31 mouse cellular contexts compared by ENCODE assay signal in the genomic region with DNA sequence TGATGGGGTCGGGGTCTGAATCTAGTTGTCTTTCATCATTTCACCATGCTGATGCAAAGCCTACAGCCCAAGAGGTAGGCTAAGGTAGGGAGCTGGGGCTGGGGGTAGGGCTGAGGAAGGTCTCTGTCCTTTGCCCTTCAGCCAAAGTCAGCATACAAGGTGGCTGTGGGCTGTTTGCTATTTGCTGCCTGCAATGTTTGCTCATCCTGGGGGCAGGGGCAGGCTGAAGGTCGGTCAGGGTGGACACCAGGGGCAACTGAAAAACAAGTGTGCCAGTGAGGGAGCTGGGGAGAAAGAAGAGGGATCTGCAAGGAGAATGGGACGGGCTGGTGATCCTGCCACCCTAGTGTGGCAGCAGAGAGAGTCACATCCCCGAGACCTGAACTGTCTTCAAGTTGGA. TPM values are rescaled to one million over a fixed set of nuclear protein-coding genes. Genes with fewer than 3 reads are reported as not detected.
DNase-seq lines count a peak whose midpoint lies in the region; ATAC-seq and TF ChIP-seq lines count a peak whose summit lies in the region.
"Had no signal": no experiment of that assay in that cellular context is flagged by ENCODE, and none has a peak within 500 bp of the region (broad histone marks: within the 10 kb centered on the region; RNA-seq: fewer than 3 reads in every experiment).

No protein-coding gene starts in this region.

- 63% methylated on average over 4 of the region's 4 CpGs for WGBS in kidney, embryonic 16.5 days
- 67% methylated on average over 4 of the region's 4 CpGs for WGBS in bone marrow, adult 2 months
- 66% methylated on average over 4 of the region's 4 CpGs for WGBS in liver, embryonic 11.5 days
- 43% methylated on average over 4 of the region's 4 CpGs for WGBS in liver, embryonic 16.5 days (ENCODE audit: insufficient replicate concordance)

- H3K4me2 ChIP-seq in kidney, embryonic 16.5 days (replicated peaks; ENCODE audit: low read depth, low read length), result no peak overlapping the region
- H3K4me2 ChIP-seq in liver, embryonic 11.5 days, result no peak overlapping the region
- H3K4me2 ChIP-seq in liver, embryonic 16.5 days (ENCODE audit: low read depth, low read length), result no peak overlapping the region
- H3K4me2 ChIP-seq: forebrain, embryonic 13.5 days; heart, embryonic 15.5 days; intestine, embryonic 15.5 days; lung, embryonic 15.5 days; midbrain, embryonic 12.5 days; neural tube, embryonic 13.5 days had no signal

- H3K27me3 ChIP-seq in kidney, embryonic 16.5 days (ENCODE audit: insufficient read depth, low read length), result no peaks in the 10 kb centered on the region
- H3K27me3 ChIP-seq in liver, embryonic 11.5 days (replicated peaks; ENCODE audit: control insufficient read depth, insufficient read depth, low read length), result no peaks in the 10 kb centered on the region
- no peaks in the 10 kb centered on the region for H3K27me3 ChIP-seq in liver, embryonic 16.5 days (ENCODE audit: control insufficient read depth, insufficient read depth, low read depth, low read length)
- H3K27me3 ChIP-seq: forebrain, embryonic 13.5 days; heart, embryonic 15.5 days; intestine, embryonic 15.5 days; lung, embryonic 15.5 days; midbrain, embryonic 12.5 days; neural tube, embryonic 13.5 days had no signal

- no peak for TF ChIP-seq CTCF in bone marrow, adult 2 months (IDR thresholded peaks at IDR 0.05; ENCODE audit: control insufficient read depth, insufficient read depth, low read length)

- H3K27ac ChIP-seq in kidney, embryonic 16.5 days (ENCODE audit: low read length), result no peak overlapping the region
- 0 out of 2 replicates have a peak overlapping the region, but pooled peaks have one; percentile 0 for H3K27ac ChIP-seq in bone marrow, adult 2 months (ENCODE audit: control insufficient read depth, insufficient read depth, low read depth, low read length, poor library complexity)
- peak overlapping the region; percentile 20; the same call in 1 of the 2 replicates for H3K27ac ChIP-seq in liver, embryonic 11.5 days (ENCODE audit: low read depth, low read length)
- peak overlapping the region; percentile 87 for H3K27ac ChIP-seq in liver, embryonic 16.5 days (ENCODE audit: low read length)
- H3K27ac ChIP-seq: forebrain, embryonic 13.5 days; heart, embryonic 15.5 days; hindbrain, postnatal 0 days; intestine, embryonic 15.5 days; lung, embryonic 15.5 days; midbrain, embryonic 12.5 days; neural tube, embryonic 13.5 days had no signal

- no peak for TF ChIP-seq POLR2A in bone marrow, adult 2 months (IDR thresholded peaks at IDR 0.05; ENCODE audit: borderline replicate concordance, control insufficient read depth, low read depth, low read length)

- ATAC-seq in kidney, embryonic 16.5 days (ENCODE audit: low FRiP score, low TSS enrichment), result no peak
- peak; percentile 56 for ATAC-seq in liver, embryonic 11.5 days (replicated peaks; ENCODE audit: low FRiP score)
- ATAC-seq in liver, embryonic 16.5 days (ENCODE audit: low read depth), result peak; percentile 66
- ATAC-seq: CD4-positive, CD25-positive, alpha-beta regulatory T cell, adult 4 months; forebrain, embryonic 13.5 days; hindbrain, postnatal 0 days; intestine, embryonic 15.5 days had no signal

- H3K4me1 ChIP-seq in kidney, embryonic 16.5 days (ENCODE audit: insufficient read depth, low read length), result no peaks in the 10 kb centered on the region
- H3K4me1 ChIP-seq in bone marrow, adult 2 months (ENCODE audit: control insufficient read depth, insufficient read depth, low read length), result peaks cover 3% of the 10 kb centered on the region; the same call in 1 of the 2 replicates
- H3K4me1 ChIP-seq in liver, embryonic 11.5 days (replicated peaks; ENCODE audit: control insufficient read depth, insufficient read depth, low read length), result peaks cover 14% of the 10 kb centered on the region
- H3K4me1 ChIP-seq in liver, embryonic 16.5 days (ENCODE audit: control insufficient read depth, low read depth, low read length), result peaks cover 19% of the 10 kb centered on the region
- H3K4me1 ChIP-seq: forebrain, embryonic 13.5 days; intestine, embryonic 15.5 days; midbrain, embryonic 12.5 days; neural tube, embryonic 13.5 days had no signal

- H3K9me3 ChIP-seq in kidney, embryonic 16.5 days (ENCODE audit: low read length), result no peaks in the 10 kb centered on the region
- no peaks in the 10 kb centered on the region for H3K9me3 ChIP-seq in liver, embryonic 11.5 days (ENCODE audit: control insufficient read depth, low read length)
- no peaks in the 10 kb centered on the region for H3K9me3 ChIP-seq in liver, embryonic 16.5 days (replicated peaks; ENCODE audit: control insufficient read depth, low read length)
- H3K9me3 ChIP-seq: forebrain, embryonic 13.5 days; heart, embryonic 15.5 days; intestine, embryonic 15.5 days; lung, embryonic 15.5 days; midbrain, embryonic 12.5 days; neural tube, embryonic 13.5 days had no signal

- no peaks in the 10 kb centered on the region for H3K36me3 ChIP-seq in kidney, embryonic 16.5 days (ENCODE audit: insufficient read depth, low read length)
- no peaks in the 10 kb centered on the region for H3K36me3 ChIP-seq in liver, embryonic 11.5 days (ENCODE audit: control insufficient read depth, insufficient read depth, low read length)
- no peaks in the 10 kb centered on the region for H3K36me3 ChIP-seq in liver, embryonic 16.5 days (ENCODE audit: control insufficient read depth, insufficient read depth)
- H3K36me3 ChIP-seq: heart, embryonic 15.5 days; intestine, embryonic 15.5 days; lung, embryonic 15.5 days; midbrain, embryonic 12.5 days; neural tube, embryonic 13.5 days had no signal

- no peak overlapping the region for H3K4me3 ChIP-seq in kidney, embryonic 16.5 days (ENCODE audit: low read length)
- no peak overlapping the region for H3K4me3 ChIP-seq in bone marrow, adult 2 months (replicated peaks; ENCODE audit: control insufficient read depth, low read depth, low read length)
- H3K4me3 ChIP-seq in liver, embryonic 11.5 days (ENCODE audit: low read depth, low read length), result no peak overlapping the region
- no peak overlapping the region for H3K4me3 ChIP-seq in liver, embryonic 16.5 days (ENCODE audit: low read depth, low read length)
- H3K4me3 ChIP-seq: forebrain, embryonic 13.5 days; heart, embryonic 15.5 days; intestine, embryonic 15.5 days; lung, embryonic 15.5 days; midbrain, embryonic 12.5 days; neural tube, embryonic 13.5 days had no signal

- H3K9ac ChIP-seq in kidney, embryonic 16.5 days (replicated peaks; ENCODE audit: low read length), result no peak overlapping the region
- no peak overlapping the region for H3K9ac ChIP-seq in liver, embryonic 11.5 days (ENCODE audit: low read depth, low read length)
- H3K9ac ChIP-seq in liver, embryonic 16.5 days (ENCODE audit: low read depth, low read length), result no peak overlapping the region
- H3K9ac ChIP-seq: forebrain, embryonic 13.5 days; heart, embryonic 15.5 days; intestine, embryonic 15.5 days; lung, embryonic 15.5 days; midbrain, embryonic 12.5 days; neural tube, embryonic 13.5 days had no signal

- DNase-seq in kidney, postnatal 25 days, result peak; percentile 28 to 75
- no peak for DNase-seq in liver, embryonic 11.5 days (ENCODE audit: low spot score)
- no peak for DNase-seq in layer of hippocampus, adult 9-10 months (ENCODE audit: low spot score)
- DNase-seq in cerebellum, postnatal 25 days, result no peak
- no peak for DNase-seq in right cerebral cortex, postnatal 36 days (ENCODE audit: low spot score in 2 of 2)
- DNase-seq: adrenal gland, postnatal 25 days; cerebellum, adult 2 months; cerebellum, postnatal 14 days; gastrocnemius, postnatal 10 days; kidney, adult 8-10 months; kidney, postnatal 10 days; left cerebral cortex, postnatal 4 days; lung, postnatal 36 days; thymus, postnatal 36 days had no signal

RNA-seq across cellular contexts. Expression of a gene that starts 4.1 kb away (rescaled TPM):
- polyA plus RNA-seq in kidney, embryonic 16.5 days (2015; fragmentation: Nextera tagmentation; extraction: Ambion mirVana), result 1.6 and 2.2 TPM in 2 replicates
- polyA plus RNA-seq in bone marrow, adult 2 months (2011; ENCODE audit: insufficient read depth, insufficient read length, low replicate concordance, missing spikeins), result 3.6 and 18.7 TPM in 2 replicates
- 4.8 and 5.4 TPM in 2 replicates for polyA plus RNA-seq in liver, embryonic 11.5 days (2014; fragmentation: Nextera tagmentation; extraction: Ambion mirVana)
- 405 and 488 TPM in 2 replicates for polyA plus RNA-seq in liver, embryonic 16.5 days (2015; fragmentation: Nextera tagmentation; extraction: Ambion mirVana)
- polyA plus RNA-seq: brain, embryonic 14.5 days; cerebellum, adult 2 months; embryonic facial prominence, embryonic 11.5 days; hindbrain, embryonic 11.5 days; hindbrain, postnatal 0 days had no signal

RNA-seq across cellular contexts. Expression of a gene that starts 4.2 kb away (rescaled TPM):
- polyA plus RNA-seq in kidney, embryonic 16.5 days (2015; fragmentation: Nextera tagmentation; extraction: Ambion mirVana), result 1.1 TPM in 1 of 2 replicates, not detected in the other
- polyA plus RNA-seq in bone marrow, adult 2 months (2011; ENCODE audit: insufficient read depth, insufficient read length, low replicate concordance, missing spikeins), result 7.6 TPM in 1 of 2 replicates, not detected in the other
- not detected in 2 replicates for polyA plus RNA-seq in liver, embryonic 11.5 days (2014; fragmentation: Nextera tagmentation; extraction: Ambion mirVana)
- polyA plus RNA-seq in liver, embryonic 16.5 days (2015; fragmentation: Nextera tagmentation; extraction: Ambion mirVana), result 20.6 and 35.3 TPM in 2 replicates
- polyA plus RNA-seq: brain, embryonic 14.5 days; CD4-positive, CD25-positive, alpha-beta regulatory T cell, adult 4 months; cerebellum, adult 2 months; embryonic facial prominence, embryonic 11.5 days; forebrain, embryonic 13.5 days; gonadal fat pad, adult 2 months; hindbrain, embryonic 11.5 days; hindbrain, postnatal 0 days; limb, embryonic 14.5 days; lung, embryonic 15.5 days; midbrain, embryonic 12.5 days; neural tube, embryonic 13.5 days had no signal

RNA-seq across cellular contexts. Expression of a gene that starts 7.1 kb away (rescaled TPM):
- polyA plus RNA-seq in kidney, embryonic 16.5 days (2015; fragmentation: Nextera tagmentation; extraction: Ambion mirVana), result 13.4 and 16.1 TPM in 2 replicates
- 48.3 and 137 TPM in 2 replicates for polyA plus RNA-seq in bone marrow, adult 2 months (2011; ENCODE audit: insufficient read depth, insufficient read length, low replicate concordance, missing spikeins)
- 173 and 199 TPM in 2 replicates for polyA plus RNA-seq in liver, embryonic 11.5 days (2014; fragmentation: Nextera tagmentation; extraction: Ambion mirVana)
- 919 and 984 TPM in 2 replicates for polyA plus RNA-seq in liver, embryonic 16.5 days (2015; fragmentation: Nextera tagmentation; extraction: Ambion mirVana)
- polyA plus RNA-seq: CD4-positive, CD25-positive, alpha-beta regulatory T cell, adult 4 months; small intestine, adult 2 months had no signal

RNA-seq across cellular contexts. Expression of a gene that starts 7.6 kb away (rescaled TPM):
- 2.8 and 4.7 TPM in 2 replicates for polyA plus RNA-seq in kidney, embryonic 16.5 days (2015; fragmentation: Nextera tagmentation; extraction: Ambion mirVana)
- polyA plus RNA-seq in bone marrow, adult 2 months (2011; ENCODE audit: insufficient read depth, insufficient read length, low replicate concordance, missing spikeins), result 13.2 TPM in 1 of 2 replicates, not detected in the other
- 235 and 244 TPM in 2 replicates for polyA plus RNA-seq in liver, embryonic 11.5 days (2014; fragmentation: Nextera tagmentation; extraction: Ambion mirVana)
- polyA plus RNA-seq in liver, embryonic 16.5 days (2015; fragmentation: Nextera tagmentation; extraction: Ambion mirVana), result 1,344 and 1,420 TPM in 2 replicates
- polyA plus RNA-seq: CD4-positive, CD25-positive, alpha-beta regulatory T cell, adult 4 months; cerebellum, adult 2 months; forebrain, embryonic 13.5 days; hindbrain, embryonic 11.5 days; midbrain, embryonic 12.5 days had no signal

RNA-seq across cellular contexts. Expression of a gene that starts 13.6 kb away (rescaled TPM):
- 291 and 312 TPM in 2 replicates for polyA plus RNA-seq in kidney, embryonic 16.5 days (2015; fragmentation: Nextera tagmentation; extraction: Ambion mirVana)
- polyA plus RNA-seq in bone marrow, adult 2 months (2011; ENCODE audit: insufficient read depth, insufficient read length, low replicate concordance, missing spikeins), result 205 and 422 TPM in 2 replicates
- 1,439 and 1,470 TPM in 2 replicates for polyA plus RNA-seq in liver, embryonic 11.5 days (2014; fragmentation: Nextera tagmentation; extraction: Ambion mirVana)
- polyA plus RNA-seq in liver, embryonic 16.5 days (2015; fragmentation: Nextera tagmentation; extraction: Ambion mirVana), result 3,720 and 4,229 TPM in 2 replicates

Comparison
In these comparisons a context has a peak if more than half of its experiments do, and no peak if none do; other contexts are left out.
1. RNA of a gene that starts 4.1 kb away (polyA plus RNA-seq): 405 to 488 TPM in liver, embryonic 16.5 days; 3.6 to 18.7 TPM in bone marrow, adult 2 months, 4.8 to 5.4 TPM in liver, embryonic 11.5 days and 1.6 to 2.2 TPM in kidney, embryonic 16.5 days; every median in the first group is over 10 times any median in the second.
2. DNase-seq: peak in kidney, postnatal 25 days (2 of 2); none in liver, embryonic 11.5 days (single experiment), layer of hippocampus, adult 9-10 months (single experiment), cerebellum, postnatal 25 days (0 of 2) and right cerebral cortex, postnatal 36 days (0 of 2).